Mouse (Mus musculus) heart, adult 2 months (tissue): ENCODE results near the gene St8sia1.

Experiments
- CTCF ChIP-seq: fragments of 200-600 bp; IDR thresholded peaks from 2 replicates; pipeline ENCODE4 v1.8.1; 2022; ENCODE audit warnings: antibody characterized with exemption, mild to moderate bottlenecking, moderate library complexity
- POLR2A ChIP-seq: fragments of 200-500 bp; IDR thresholded peaks from 2 replicates; pipeline ENCODE4 v1.6.1; 2011; ENCODE audit warnings: mild to moderate bottlenecking, low read depth, low read length, control low read depth; ENCODE audit not compliant: insufficient read depth

GRCm38 (mm10) chr6:142994821-142995220 lies 30.6 kb upstream of the St8sia1 start:
- TF ChIP-seq POLR2A (no peak), CTCF (no peak)
